Mouse (Mus musculus) splenic B cell, adult 2 months (primary cell): ENCODE measurements around the gene Slc44a5.
"Not testable (repeated sequence)": the region's sequence is repeated elsewhere in the genome, so short reads cannot be mapped to it uniquely, and the experiment has no call there.

Experiments
- DNase-seq: peaks from one replicate; pipeline ENCODE4 v3.0.0-alpha.2; 2011; ENCODE audit warnings: low read depth, low spot score
- H3K27me3 ChIP-seq: 2 replicates; pipeline ENCODE4 v1.6.1; 2012; ENCODE audit warnings: mild to moderate bottlenecking, low read length, moderate library complexity, mixed read lengths; ENCODE audit not compliant: control insufficient read depth, poor library complexity, insufficient read depth, severe bottlenecking
- H3K36me3 ChIP-seq: 2 replicates; pipeline ENCODE4 v1.6.1; 2012; ENCODE audit warnings: mild to moderate bottlenecking, low read length, moderate library complexity, mixed read lengths; ENCODE audit not compliant: control insufficient read depth, poor library complexity, insufficient read depth, severe bottlenecking

Gene Slc44a5

DNA sequence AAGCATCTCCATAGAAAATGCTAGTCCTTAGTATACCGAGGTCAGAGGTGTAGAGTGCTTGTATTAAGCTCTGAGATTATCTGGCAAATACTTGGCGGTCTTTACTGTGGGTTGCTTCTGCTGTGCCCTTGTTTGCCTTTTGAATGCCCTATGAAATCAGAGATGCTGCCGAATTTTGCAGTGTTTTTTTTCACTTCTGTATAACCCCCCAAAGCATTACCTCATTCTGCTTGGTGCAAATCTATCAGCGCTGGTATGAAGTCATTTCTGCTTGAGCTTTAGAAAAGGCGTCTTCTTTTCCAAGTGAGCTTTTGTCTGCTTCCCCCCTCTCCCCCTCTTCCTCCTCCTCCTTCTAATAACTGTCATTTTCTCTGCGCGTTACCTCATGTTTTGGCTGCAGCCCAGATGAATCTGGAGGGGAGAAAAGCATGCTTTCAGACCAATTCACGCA lies 248.9 kb downstream of the Slc44a5 start:
- DNase-seq: no peak
- no peaks in the 10 kb centered on the region for H3K36me3 ChIP-seq
- H3K27me3 ChIP-seq: no peaks in the 10 kb centered on the region

DNA sequence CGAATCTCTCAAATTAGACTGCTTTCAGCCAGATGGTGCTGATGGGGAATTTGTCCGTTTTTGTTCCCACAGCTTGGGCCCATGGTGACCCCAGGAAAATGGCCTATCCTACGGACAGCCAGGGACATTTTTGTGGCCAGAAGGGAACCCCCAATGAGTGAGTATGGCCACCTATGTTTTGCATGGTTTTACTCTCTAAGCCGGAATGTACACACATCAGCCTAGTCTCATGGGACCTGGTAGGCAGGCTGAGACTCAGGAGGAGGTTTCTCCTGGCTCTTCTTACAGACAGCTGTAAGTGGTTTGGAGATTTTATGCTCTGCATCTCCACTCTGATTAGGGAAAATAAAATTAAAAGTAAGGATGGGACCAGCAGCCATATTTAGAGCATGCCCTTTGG lies 249.5 kb downstream of the Slc44a5 start:
- Histone ChIP-seq H3K36me3 (no peaks in the 10 kb centered on the region), H3K27me3 (no peaks in the 10 kb centered on the region)
- DNase-seq: no peak

DNA sequence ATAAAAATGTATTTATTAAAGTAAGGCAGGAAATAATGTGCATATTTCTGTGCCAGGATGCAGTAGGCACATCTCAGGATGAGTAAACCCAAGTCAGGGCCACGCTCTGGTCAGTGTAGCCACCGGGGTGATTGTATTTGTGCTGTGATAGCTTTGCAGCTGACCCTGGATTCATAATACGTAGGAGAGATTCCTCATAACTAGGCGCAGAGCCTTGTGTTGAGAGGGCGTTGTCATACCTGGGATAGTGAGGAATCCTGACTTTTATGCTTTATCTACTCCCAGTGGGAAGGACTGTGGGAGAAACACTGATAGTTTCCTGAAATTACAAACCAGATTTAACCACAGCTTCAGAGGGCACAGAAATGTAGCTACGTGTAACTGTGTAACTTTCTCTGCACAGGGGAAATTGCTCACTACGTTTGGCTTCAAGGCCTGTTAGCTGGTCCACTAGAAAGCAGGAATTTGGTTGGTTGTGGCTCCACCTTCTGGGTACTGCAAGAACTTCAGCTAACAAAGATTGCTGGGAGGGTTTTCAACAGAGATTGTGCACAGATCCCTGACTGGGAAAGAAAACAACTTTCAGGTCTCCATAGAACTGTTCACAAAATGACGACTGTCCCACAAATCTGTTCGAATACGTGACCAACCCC lies 253.0 kb downstream of the Slc44a5 start:
- Histone ChIP-seq H3K36me3 (no peaks in the 10 kb centered on the region), H3K27me3 (no peaks in the 10 kb centered on the region)
- peak; percentile 1 for DNase-seq

DNA sequence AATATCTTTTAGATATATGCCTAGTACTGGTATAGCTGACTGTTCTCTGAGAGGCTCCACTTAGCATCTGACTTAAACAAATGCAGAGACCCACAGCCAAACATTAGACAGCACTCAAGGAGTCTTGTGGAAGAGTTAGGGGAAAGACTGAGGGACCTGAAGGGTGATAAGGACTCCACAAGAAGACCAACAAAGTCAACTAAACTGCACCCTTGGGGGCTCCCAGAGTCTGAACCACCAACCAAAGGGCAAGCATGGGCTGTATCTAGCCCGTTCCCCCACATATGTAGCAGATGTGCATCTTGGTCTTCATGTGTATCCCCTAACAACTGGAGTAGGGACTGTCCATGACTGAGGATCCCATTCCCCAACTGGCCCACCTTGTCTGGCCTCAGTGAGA lies 271.7 kb downstream of the Slc44a5 start:
- no peak for DNase-seq

DNA sequence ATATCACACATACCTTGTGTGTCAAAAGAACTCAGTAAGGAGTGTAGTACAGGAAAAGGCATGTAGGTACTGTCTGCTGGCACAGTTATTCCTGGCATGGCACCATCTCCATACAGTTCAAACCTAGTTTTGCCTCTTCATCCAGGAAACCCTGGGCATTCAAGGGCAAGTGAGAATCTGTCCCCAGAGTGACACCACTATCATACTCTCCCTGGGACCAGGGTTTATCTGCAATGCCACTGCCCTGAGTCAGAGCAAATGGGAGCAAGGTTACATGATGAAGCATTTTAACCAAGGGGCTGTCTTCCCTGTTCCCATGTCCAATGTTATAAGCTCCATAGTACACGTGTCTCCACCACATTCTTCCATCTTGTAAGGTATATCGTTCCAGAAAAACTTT lies 278.2 kb downstream of the Slc44a5 start:
- Histone ChIP-seq H3K27me3 (no peaks in the 10 kb centered on the region), H3K36me3 (no peaks in the 10 kb centered on the region)
- no peak for DNase-seq

More for the DNA sequence above, 271.7 kb downstream of the Slc44a5 start:
- Histone ChIP-seq H3K27me3 (no peaks in the 10 kb centered on the region), H3K36me3 (no peaks in the 10 kb centered on the region)

DNA sequence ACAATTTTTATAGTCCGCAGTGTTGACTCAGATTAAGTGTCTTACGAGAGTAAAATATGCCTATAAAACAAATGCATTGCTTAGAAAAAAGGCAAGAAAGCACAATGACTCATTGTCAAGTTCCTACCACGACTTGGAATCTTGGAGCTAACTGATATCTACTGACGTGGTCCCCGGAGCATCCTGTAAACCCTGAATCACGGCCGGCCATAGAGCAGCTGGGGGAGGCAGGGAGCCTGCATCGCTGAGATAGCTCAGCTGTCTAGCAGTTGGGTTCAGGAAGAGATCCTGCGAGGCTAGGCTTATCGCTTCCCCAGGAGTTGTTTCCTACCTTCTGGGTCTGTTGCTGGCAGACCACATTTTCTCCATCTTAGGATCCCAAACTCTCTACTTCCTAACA lies 279.0 kb downstream of the Slc44a5 start:
- no peak for DNase-seq
- H3K27me3 ChIP-seq: no peaks in the 10 kb centered on the region
- H3K36me3 ChIP-seq: no peaks in the 10 kb centered on the region

DNA sequence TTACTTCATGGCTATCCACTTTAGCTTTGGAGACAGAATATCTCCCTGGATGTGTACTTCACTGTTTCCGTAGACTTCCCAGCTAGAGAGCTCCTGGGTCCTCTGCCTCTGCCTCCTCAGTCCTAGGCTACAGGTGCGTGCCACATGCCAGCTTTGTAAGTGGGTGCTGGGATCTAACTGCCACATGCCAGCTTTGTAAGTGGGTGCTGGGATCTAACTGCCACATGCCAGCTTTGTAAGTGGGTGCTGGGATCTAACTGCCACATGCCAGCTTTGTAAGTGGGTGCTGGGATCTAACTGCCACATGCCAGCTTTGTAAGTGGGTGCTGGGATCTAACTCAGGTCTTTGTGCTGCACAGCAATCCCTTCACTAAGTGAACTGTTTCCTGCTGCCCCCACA lies 281.0 kb downstream of the Slc44a5 start:
- not testable (repeated sequence) for H3K36me3 ChIP-seq, DNase-seq, H3K27me3 ChIP-seq

DNA sequence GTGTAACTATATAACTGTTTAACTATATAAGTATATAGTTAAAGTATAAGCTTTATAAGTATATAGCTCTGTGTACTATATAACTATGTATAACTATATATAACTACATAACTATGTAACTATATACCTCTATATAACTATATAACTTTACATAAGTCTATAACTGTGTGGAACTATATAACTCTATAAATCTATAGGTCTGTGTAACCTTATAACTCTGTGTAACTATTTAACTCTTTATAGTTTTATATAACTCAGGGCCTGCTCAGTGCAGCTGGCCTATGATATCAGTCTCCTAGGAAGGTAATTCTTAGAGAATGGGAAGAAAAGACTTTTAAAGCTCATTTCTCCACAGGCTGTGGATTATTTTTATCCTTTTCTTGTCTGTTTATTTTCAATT lies 284.1 kb downstream of the Slc44a5 start:
- Histone ChIP-seq H3K27me3 (no peaks in the 10 kb centered on the region), H3K36me3 (no peaks in the 10 kb centered on the region)
- DNase-seq: no peak

DNA sequence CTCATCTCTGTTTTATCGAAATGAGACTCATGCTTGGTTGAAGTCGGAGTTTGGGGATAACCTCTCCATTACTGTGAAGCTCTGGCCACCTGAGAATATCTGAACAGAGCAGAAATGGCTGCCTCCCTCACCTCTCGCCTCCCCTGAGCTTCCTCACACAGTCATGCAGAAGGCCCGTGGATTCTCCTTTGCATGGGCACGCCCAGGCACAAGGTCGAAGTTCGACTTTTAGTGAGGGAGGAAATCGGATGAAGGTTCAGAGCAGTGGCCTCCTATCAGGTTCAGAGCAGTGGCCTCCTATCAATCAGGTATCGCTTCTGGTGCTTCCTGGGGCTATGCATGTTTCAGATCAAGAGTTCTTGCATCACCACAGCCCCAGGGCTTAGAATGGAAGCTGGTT lies 295.1 kb downstream of the Slc44a5 start:
- DNase-seq: no peak
- Histone ChIP-seq H3K27me3 (no peaks in the 10 kb centered on the region), H3K36me3 (no peaks in the 10 kb centered on the region)

DNA sequence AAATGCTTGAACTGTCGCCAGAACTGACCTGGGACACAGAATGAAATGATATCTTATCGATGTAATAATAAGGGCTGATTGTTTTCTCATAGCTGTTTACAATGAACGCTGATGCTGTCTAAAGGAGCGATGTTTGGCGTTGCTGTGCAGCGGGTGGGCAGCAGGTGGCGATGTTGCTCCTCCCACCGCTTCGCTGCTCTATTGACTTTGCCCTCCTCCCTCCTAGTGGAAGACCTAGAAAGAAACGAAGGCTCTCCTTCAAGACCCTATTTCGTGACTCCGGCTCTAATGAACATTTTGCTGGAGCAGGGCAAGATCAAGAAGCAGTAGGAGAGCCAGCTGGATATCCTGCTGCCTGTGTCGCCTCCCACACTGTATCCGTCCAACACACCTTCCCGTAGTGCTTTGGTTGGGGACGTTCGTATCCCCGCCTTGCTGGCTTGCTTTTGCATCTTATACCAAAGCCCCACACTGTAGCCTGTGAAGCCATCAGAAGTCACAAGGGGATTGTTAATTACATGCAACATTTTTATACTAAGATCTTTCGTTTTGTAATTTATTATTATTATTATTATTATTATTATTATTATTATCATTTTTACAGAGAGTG lies 296.6 kb downstream of the Slc44a5 start:
- no peaks in the 10 kb centered on the region for H3K36me3 ChIP-seq
- no peaks in the 10 kb centered on the region for H3K27me3 ChIP-seq
- peak; percentile 40 for DNase-seq

DNA sequence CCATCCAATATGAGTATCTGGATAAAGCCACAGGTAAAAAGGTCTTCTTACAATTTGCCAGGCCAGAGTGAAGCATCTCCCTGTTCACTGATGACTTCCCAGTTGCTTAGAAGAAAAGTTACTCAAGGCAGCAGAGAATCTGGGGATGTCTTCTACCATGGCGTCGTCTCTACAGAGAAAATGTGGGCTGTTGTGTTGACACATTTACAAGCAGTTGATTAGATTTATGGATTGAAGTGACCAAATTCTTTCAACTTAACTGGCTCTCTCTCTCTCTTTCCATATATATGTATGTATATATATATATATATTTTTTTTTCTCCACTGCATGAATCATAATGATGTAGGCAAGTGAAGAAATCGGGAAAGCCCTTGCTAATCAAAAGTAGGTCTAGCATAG lies 301.4 kb downstream of the Slc44a5 start:
- DNase-seq: no peak
- Histone ChIP-seq H3K36me3 (no peaks in the 10 kb centered on the region), H3K27me3 (no peaks in the 10 kb centered on the region)

DNA sequence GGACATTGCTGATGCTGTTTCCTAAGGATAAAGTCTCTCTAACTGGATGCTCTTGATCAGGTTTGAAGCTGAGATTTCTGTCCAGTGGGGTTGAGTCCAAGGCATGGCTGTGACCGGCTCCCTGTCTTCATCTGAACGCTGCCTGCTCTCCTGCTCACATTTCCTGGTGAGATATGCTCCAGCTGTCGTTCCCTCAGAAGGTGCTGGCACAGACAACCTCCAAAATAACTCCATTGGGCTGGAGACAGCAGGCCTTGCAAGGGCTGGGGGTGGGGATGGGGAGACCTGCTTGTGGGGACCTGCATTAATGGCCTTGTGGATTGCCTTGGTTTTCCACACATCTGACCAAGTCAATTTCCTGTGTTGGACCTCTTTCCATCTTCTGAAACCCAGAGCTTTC lies 311.0 kb downstream of the Slc44a5 start:
- no peak for DNase-seq
- no peaks in the 10 kb centered on the region for H3K36me3 ChIP-seq
- H3K27me3 ChIP-seq: no peaks in the 10 kb centered on the region

DNA sequence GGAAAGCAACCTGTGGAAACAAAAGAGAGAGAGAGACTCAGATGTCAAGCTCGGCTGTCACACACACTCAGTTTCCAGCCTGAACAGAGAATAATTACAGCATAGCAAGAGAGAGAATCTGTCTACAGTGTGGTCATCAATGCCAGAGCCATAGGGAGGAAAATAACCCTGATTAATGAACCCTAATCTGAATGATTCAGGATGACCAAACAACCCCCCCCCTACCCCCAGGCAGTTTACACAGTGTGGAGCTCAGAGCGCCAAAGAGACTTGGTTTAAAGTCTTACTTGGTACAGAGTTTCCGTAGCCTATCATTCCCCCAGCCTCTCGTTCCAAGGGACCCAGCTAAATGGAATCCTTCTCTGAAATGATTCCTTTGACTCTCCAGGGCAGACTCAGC lies 312.1 kb downstream of the Slc44a5 start:
- DNase-seq: no peak
- H3K27me3 ChIP-seq: no peaks in the 10 kb centered on the region
- no peaks in the 10 kb centered on the region for H3K36me3 ChIP-seq

DNA sequence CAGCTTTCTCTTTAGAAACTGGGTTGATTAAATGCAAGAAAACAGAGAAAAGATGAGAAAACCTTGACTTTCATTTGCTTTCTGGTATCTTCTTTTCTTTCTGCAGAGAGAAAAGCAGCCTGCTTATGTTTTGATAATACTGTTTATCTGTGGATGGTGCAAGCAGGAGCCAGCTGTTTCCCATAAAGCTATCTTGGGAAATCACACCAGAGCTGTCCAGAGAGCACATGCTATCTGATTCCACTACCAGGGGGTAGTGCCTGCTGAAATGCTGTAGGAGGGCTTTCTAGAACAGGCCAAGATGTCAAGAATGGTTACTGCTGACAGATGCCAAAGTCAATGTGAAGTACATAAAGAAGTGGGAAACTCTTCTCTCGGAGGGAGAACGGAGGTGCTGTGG lies 314.0 kb downstream of the Slc44a5 start:
- Histone ChIP-seq H3K36me3 (no peaks in the 10 kb centered on the region), H3K27me3 (no peaks in the 10 kb centered on the region)
- no peak for DNase-seq

DNA sequence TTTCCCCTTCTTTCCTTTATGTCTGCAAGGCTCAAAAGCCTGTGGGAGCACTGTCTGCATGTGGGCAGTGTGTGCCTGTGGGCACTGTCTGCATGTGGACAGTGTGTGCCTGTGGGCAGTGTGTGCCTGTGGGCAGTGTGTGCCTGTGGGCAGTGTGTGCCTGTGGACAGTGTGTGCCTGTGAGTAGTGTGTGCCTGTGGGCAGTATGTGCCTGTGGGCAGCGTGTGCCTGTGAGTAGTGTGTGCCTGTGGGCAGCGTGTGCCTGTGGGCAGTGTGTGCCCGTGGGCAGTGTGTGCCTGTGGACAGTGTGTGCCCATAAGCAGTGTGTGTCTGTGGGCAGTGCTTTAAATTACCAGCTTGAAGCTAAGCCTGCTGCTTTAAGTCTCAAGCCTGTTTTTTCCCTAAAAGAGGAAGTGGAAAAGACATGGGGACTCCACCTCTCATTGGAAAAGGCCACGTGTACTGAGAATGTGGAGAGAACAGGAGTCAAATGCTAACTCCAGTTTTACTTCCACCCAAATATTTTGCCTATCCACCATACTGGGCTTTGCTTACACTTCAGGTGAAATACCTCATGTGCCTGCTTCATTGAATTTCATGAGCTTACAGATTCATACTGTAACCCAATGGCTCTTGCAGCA lies 315.3 kb downstream of the Slc44a5 start:
- no peak for DNase-seq
- Histone ChIP-seq H3K36me3 (no peaks in the 10 kb centered on the region), H3K27me3 (no peaks in the 10 kb centered on the region)
